Mouse (Mus musculus): ENCODE results near the gene Depdc7.

DNA sequence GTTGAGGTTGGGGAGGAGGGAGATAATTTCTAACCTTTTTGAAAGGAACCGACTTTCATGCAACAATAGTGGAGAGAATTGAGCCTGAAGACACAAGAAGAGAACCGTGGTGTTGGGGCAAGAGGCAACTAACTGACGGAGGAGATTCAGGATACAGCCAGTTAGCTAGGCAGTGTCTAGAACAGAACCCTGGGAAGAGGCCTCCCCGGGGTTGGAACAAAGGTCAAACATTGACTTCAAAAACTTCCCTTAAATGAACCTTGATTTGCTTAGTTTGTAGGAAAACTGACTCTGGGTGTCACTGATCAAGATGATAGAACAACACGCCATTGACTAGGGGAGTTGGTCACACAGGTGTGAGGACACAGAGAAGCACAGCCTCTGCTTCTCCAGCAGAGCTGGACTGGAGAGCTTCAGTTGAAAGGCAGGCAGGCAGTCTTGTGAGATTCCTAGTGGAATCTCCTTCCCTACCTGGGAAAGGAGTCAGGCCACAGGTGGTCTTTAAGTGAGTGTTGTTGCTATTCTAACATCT, 6.0 kb upstream of the Depdc7 start:
- TF ChIP-seq CTCF (IDR thresholded peaks at IDR 0.05; ENCODE audit: insufficient read depth, low read depth, low read length) = no peak
- no peak for TF ChIP-seq POLR2A (IDR thresholded peaks at IDR 0.05; ENCODE audit: insufficient read depth, low read depth, low read length)

Measured in olfactory bulb, adult 2 months (tissue).